Mouse (Mus musculus): ENCODE measurements around the gene Def6. TPM values are rescaled to one million over a fixed set of nuclear protein-coding genes. Genes with fewer than 3 reads are reported as not detected.

The Def6 gene
- polyA plus RNA-seq, 1 experiment = 41.3 TPM

DNA sequence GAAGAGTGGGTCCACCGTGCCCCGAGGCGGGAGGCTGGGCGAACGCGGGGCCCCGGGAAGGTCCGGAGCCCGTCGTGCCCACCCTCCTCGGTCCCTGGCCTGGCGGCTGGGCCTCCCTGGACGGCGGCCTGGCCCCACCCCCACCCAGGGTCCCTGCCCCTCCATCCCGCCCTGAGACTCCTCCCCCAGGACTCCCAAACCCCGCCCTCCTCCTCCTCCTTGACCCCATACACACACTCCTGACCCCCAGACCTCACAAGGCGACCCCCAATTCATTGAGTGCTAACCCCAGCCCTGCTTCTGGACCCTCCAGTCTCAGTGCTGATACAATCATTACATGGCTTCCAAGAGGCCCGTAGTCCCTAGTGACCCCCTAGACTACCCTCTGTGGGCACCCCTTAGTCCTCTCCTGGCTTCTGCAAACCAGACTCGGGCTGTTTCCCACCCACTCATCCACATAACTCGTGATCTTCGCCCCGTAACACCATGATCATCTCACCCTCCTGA lies 30.0 kb upstream of the Def6 start:
- Histone ChIP-seq H3K4me1 (ENCODE audit: control insufficient read depth, insufficient read depth, low read length) (peaks cover 3% of the 10 kb centered on the region; the same call in 1 of the 2 replicates), H3K4me3 (replicated peaks; ENCODE audit: control insufficient read depth, low read depth, low read length) (peak overlapping the region; percentile 78), H3K27ac (ENCODE audit: control insufficient read depth, insufficient read depth, low read depth, low read length, poor library complexity) (peak overlapping the region; percentile 84)
- 6% methylated on average over 22 of the region's 22 CpGs for WGBS
- TF ChIP-seq CTCF (IDR thresholded peaks at IDR 0.05; ENCODE audit: control insufficient read depth, insufficient read depth, low read length) (no peak), POLR2A (IDR thresholded peaks at IDR 0.05; ENCODE audit: borderline replicate concordance, control insufficient read depth, low read depth, low read length) (no peak)

- no peak overlapping the region for H3K4me3 ChIP-seq (replicated peaks; ENCODE audit: control insufficient read depth, low read depth, low read length)
- no peak for TF ChIP-seq POLR2A (IDR thresholded peaks at IDR 0.05; ENCODE audit: borderline replicate concordance, control insufficient read depth, low read depth, low read length)
- no peak for TF ChIP-seq CTCF (IDR thresholded peaks at IDR 0.05; ENCODE audit: control insufficient read depth, insufficient read depth, low read length)
- peak overlapping the region; percentile 54 for H3K27ac ChIP-seq (ENCODE audit: control insufficient read depth, insufficient read depth, low read depth, low read length, poor library complexity)
- 63% methylated on average over 4 of the region's 4 CpGs for whole genome bisulfite sequencing
- peaks cover 6% of the 10 kb centered on the region for H3K4me1 ChIP-seq (ENCODE audit: control insufficient read depth, insufficient read depth, low read length)
Measured at GRCm38 (mm10) chr17:28180331-28180730, 27.2 kb upstream of the Def6 start.

- Histone ChIP-seq H3K4me3 (replicated peaks; ENCODE audit: control insufficient read depth, low read depth, low read length) (no peak overlapping the region), H3K4me1 (ENCODE audit: control insufficient read depth, insufficient read depth, low read length) (peaks cover 7% of the 10 kb centered on the region), H3K27ac (ENCODE audit: control insufficient read depth, insufficient read depth, low read depth, low read length, poor library complexity) (peak overlapping the region; percentile 54)
- no peak for TF ChIP-seq CTCF (IDR thresholded peaks at IDR 0.05; ENCODE audit: control insufficient read depth, insufficient read depth, low read length)
- TF ChIP-seq POLR2A (IDR thresholded peaks at IDR 0.05; ENCODE audit: borderline replicate concordance, control insufficient read depth, low read depth, low read length) = no peak
- WGBS = 59% methylated on average over 15 of the region's 15 CpGs
Measured at GRCm38 (mm10) chr17:28180783-28181544, 26.6 kb upstream of the Def6 start.

GRCm38 (mm10) chr17:28184971-28185638 lies 22.5 kb upstream of the Def6 start:
- TF ChIP-seq CTCF (IDR thresholded peaks at IDR 0.05; ENCODE audit: control insufficient read depth, insufficient read depth, low read length) (no peak), POLR2A (IDR thresholded peaks at IDR 0.05; ENCODE audit: borderline replicate concordance, control insufficient read depth, low read depth, low read length) (no peak)
- Histone ChIP-seq H3K4me1 (ENCODE audit: control insufficient read depth, insufficient read depth, low read length) (peaks cover 4% of the 10 kb centered on the region), H3K27ac (ENCODE audit: control insufficient read depth, insufficient read depth, low read depth, low read length, poor library complexity) (no peak overlapping the region), H3K4me3 (replicated peaks; ENCODE audit: control insufficient read depth, low read depth, low read length) (no peak overlapping the region)
- WGBS = 44% methylated on average over 7 of the region's 7 CpGs

DNA sequence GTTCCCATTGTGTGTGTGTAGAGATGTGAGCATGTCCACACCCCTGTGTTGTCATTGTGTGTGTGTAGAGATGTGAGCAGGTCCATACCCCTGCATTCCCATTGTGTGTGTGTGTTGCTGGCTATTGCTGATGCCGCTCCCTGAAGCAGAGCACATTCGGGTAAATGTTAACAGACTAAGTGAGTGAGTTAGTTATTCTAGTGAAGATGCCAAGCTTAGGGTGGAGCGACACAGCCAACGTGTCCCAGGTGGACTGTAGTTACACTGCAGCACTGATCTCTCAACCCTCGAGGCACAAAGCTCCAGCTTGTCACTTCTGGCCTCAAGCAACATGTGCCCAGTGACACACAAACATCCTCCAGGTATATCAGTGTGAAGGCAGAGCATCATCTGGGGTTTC lies 19.3 kb upstream of the Def6 start:
- no peak for TF ChIP-seq CTCF (IDR thresholded peaks at IDR 0.05; ENCODE audit: control insufficient read depth, insufficient read depth, low read length)
- no peak for TF ChIP-seq POLR2A (IDR thresholded peaks at IDR 0.05; ENCODE audit: borderline replicate concordance, control insufficient read depth, low read depth, low read length)
- 79% methylated on average over 5 of the region's 5 CpGs for WGBS
- H3K27ac ChIP-seq (ENCODE audit: control insufficient read depth, insufficient read depth, low read depth, low read length, poor library complexity) = no peak overlapping the region
- H3K4me3 ChIP-seq (replicated peaks; ENCODE audit: control insufficient read depth, low read depth, low read length) = no peak overlapping the region
- H3K4me1 ChIP-seq (ENCODE audit: control insufficient read depth, insufficient read depth, low read length) = peaks cover 4% of the 10 kb centered on the region

- Histone ChIP-seq H3K4me3 (replicated peaks; ENCODE audit: control insufficient read depth, low read depth, low read length) (no peak overlapping the region), H3K27ac (ENCODE audit: control insufficient read depth, insufficient read depth, low read depth, low read length, poor library complexity) (0 out of 2 replicates have a peak overlapping the region, but pooled peaks have one; percentile 50), H3K4me1 (ENCODE audit: control insufficient read depth, insufficient read depth, low read length) (peaks cover 6% of the 10 kb centered on the region; the same call in 1 of the 2 replicates)
- TF ChIP-seq POLR2A (IDR thresholded peaks at IDR 0.05; ENCODE audit: borderline replicate concordance, control insufficient read depth, low read depth, low read length) = no peak
- TF ChIP-seq CTCF (IDR thresholded peaks at IDR 0.05; ENCODE audit: control insufficient read depth, insufficient read depth, low read length) = no peak
- WGBS = 30% methylated on average over 1 of the region's 1 CpGs
Measured at GRCm38 (mm10) chr17:28192754-28193153, 14.8 kb upstream of the Def6 start.

- Histone ChIP-seq H3K27ac (ENCODE audit: control insufficient read depth, insufficient read depth, low read depth, low read length, poor library complexity) (no peak overlapping the region), H3K4me3 (replicated peaks; ENCODE audit: control insufficient read depth, low read depth, low read length) (no peak overlapping the region), H3K4me1 (ENCODE audit: control insufficient read depth, insufficient read depth, low read length) (peaks cover 6% of the 10 kb centered on the region; the same call in 1 of the 2 replicates)
- TF ChIP-seq POLR2A (IDR thresholded peaks at IDR 0.05; ENCODE audit: borderline replicate concordance, control insufficient read depth, low read depth, low read length) = no peak
- TF ChIP-seq CTCF (IDR thresholded peaks at IDR 0.05; ENCODE audit: control insufficient read depth, insufficient read depth, low read length) = no peak
- WGBS = 75% methylated on average over 3 of the region's 3 CpGs
Measured at GRCm38 (mm10) chr17:28193559-28193958, 14.0 kb upstream of the Def6 start.

- TF ChIP-seq POLR2A (IDR thresholded peaks at IDR 0.05; ENCODE audit: borderline replicate concordance, control insufficient read depth, low read depth, low read length) (no peak), CTCF (IDR thresholded peaks at IDR 0.05; ENCODE audit: control insufficient read depth, insufficient read depth, low read length) (no peak)
- H3K4me3 ChIP-seq (replicated peaks; ENCODE audit: control insufficient read depth, low read depth, low read length) = no peak overlapping the region
- peaks cover 6% of the 10 kb centered on the region; the same call in 1 of the 2 replicates for H3K4me1 ChIP-seq (ENCODE audit: control insufficient read depth, insufficient read depth, low read length)
- H3K27ac ChIP-seq (ENCODE audit: control insufficient read depth, insufficient read depth, low read depth, low read length, poor library complexity) = no peak overlapping the region
- WGBS = 85% methylated on average over 10 of the region's 10 CpGs
Measured at GRCm38 (mm10) chr17:28195033-28195432, 12.5 kb upstream of the Def6 start.
